Mouse (Mus musculus) cortical plate, adult 2 months (tissue): ENCODE measurements around the gene Fbxw2.
"Not testable (repeated sequence)": the region's sequence is repeated elsewhere in the genome, so short reads cannot be mapped to it uniquely, and the experiment has no call there.

Experiments used
- CTCF ChIP-seq: fragments of 200-500 bp; IDR thresholded peaks from 2 replicates; pipeline ENCODE4 v1.5.1; 2011; ENCODE audit warnings: mild to moderate bottlenecking, control low read depth, low read length; ENCODE audit not compliant: insufficient read depth; ENCODE audit errors: extremely low read depth
- POLR2A ChIP-seq: fragments of 200-500 bp; IDR thresholded peaks from 2 replicates; pipeline ENCODE4 v1.6.1; 2011; ENCODE audit warnings: mild to moderate bottlenecking, low read length, control low read depth; ENCODE audit not compliant: insufficient read depth; ENCODE audit errors: extremely low read depth

- not testable (repeated sequence) for TF ChIP-seq CTCF, POLR2A
Observed at GRCm38 (mm10) chr2:34792543-34792942, 33.6 kb downstream of the Fbxw2 start.
